Mouse (Mus musculus) spleen, adult 18-20 months (tissue): Measurements from ENCODE around the gene Tcte3.
"Not testable (repeated sequence)": the region's sequence is repeated elsewhere in the genome, so short reads cannot be mapped to it uniquely, and the experiment has no call there.

Experiments
- DNase-seq, 2 experiments: peaks; one replicate each; pipeline ENCODE4 v3.0.0; 2022; ENCODE audit warnings: mixed read lengths in 2 of 2

The Tcte3 gene

DNA sequence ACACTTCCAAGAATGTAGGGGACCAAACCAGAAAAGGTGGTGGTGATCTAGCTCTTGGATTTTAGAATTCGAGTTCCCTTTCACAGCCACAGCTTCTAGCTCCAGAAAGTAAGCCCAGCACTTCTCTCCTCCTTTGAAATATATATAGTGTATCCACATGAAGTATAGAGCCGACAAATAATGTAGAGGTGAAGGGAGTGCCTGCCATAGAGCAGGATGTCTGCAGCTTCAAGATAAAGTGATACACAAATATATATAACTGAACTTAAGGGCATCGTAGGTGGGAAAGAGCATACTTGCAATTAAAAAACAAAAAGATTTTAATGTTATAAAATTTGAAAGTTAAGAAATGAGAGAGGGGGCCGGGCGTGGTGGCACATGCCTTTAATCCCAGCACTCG lies 15.8 kb downstream of the Tcte3 start:
- DNase-seq, result not testable (repeated sequence)

DNA sequence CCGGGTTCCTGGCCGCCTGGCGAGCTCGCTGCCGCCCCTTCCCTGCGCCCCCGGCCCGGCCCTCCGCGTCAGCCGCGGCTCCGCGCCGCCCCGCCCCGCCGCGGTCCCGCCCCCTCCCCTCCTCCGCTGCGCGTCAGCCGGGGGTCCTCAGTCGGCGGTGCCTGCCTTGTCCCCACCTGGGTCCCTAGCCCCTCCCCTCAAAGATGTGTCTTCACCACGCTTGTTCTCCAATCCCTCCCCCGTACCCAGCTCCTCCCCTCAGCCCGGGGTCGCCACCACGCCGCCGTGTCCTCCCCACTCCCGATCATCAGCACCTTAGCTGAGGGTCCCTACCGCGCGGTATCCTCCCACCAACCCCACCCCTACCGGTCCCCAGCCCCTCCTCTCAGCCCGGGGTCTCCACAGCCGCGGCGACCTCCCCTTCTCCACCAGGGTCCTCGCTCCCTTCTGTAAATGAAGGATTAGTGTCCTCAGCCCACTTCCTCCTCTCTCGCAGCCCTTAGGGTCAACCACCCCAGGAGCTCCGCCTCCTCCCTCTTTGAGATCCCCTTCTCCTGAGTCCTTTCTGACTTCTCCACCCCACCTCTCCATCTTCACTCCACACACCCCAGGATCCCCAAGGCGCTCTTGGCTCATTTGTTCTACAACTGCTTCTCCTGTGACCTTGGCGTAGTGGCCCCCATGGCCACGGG lies 16.6 kb downstream of the Tcte3 start:
- not testable (repeated sequence) for DNase-seq

DNA sequence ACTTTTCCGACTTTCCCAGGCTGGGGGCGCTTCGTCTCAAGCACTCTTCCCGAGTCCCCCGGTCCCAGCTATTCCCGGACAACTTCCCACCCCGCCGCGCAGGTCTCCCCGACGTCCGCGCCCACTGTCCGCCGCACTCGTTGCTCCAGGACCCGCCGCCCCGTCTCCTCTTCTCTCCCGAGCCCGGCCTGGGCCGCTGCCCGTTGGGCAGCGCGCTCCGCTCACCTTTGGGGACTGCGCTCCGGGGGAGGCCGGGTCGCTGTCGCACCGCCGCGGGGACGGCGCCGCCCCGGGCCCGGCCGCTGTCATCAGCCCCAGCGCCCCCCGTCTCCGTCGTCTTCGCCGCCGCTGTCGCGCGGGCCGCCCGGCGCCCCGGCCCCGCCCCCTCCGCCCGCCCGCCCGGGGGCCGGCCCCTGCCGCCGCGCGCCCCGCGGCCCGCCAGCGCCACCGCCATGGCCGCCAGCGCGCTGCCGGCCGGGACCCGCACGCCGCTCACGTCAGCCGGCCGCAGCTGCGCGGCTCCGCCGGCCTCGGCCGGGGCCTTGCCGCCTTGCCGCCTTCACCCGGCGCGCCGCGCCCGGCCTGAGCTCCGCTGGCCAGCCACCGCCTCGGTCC lies 17.3 kb downstream of the Tcte3 start:
- not testable (repeated sequence) for DNase-seq

DNA sequence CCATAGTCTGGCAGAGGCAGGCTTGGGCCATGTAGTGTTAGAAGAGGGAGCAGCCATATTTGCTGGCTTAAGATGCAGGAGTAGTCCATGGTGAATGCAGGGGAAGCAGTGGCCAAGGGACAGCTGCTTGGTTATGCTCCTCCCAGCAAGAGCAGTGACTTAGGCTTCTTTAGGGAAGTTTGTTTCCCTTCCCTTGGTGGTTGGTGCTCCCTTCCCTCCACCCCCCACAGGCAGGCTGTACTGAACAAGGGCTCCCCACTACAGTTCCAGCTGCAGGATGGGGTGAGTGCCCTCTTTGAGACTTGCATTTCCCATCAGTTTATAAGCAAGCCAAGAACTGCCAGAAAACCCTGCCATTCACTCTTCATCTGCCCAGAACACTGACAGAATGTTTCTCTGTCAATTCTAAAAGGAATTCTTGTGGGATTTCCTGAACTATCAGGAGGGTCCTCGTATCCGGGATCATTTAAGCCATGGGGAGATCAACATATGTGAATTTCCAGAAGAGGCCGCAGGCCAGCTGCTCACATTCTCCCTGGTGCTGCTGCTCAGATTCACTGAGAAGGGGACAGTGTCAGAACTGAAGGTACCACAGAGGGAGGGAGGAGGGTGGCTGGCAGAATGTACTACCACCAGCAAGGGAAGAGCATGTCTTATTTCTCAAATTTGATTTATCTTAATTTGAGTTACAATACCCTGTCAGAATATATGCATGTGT lies 19.6 kb downstream of the Tcte3 start:
- DNase-seq, result peak; percentile 3 to 16

DNA sequence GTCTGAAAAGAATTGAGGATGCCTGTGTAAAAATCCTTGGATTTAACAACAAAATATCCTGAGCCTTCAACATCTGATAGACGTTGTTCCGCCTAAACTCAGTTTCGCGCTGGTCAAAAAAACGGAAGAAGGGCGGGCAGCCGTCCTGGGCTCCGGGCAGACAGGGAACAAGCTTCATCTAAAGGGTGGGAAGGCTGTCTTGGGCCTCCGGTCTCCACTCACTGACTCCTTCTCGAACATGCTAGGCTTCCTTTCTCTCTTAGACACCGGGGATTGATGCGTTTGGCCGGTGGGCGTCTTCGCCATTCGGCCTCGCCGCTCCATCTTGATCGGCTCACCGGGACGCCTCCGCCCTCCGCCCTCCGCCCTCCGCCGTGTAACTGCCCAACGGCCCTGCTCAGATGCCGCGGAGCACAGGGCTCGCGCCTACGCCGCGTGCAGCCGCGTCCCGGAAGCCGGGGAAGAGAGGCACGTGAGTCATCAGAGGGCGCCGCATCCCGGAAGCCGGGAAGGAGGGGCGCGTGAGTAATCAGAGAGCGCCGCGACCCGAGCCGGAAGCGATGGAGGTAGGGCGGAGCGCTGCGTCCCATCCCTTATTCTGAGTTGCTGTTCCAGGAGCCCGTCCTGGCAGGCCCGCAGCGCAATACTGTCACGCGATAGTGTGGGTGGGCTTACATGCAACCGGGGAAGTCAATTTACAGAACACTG lies 31.4 kb downstream of the Tcte3 start, which contains the start of gene Gm3435:
Gene Gm3435 (plus strand): TSS at position 471 of the 708 bp plus-strand sequence.
- DNase-seq, result not testable (repeated sequence)

DNA sequence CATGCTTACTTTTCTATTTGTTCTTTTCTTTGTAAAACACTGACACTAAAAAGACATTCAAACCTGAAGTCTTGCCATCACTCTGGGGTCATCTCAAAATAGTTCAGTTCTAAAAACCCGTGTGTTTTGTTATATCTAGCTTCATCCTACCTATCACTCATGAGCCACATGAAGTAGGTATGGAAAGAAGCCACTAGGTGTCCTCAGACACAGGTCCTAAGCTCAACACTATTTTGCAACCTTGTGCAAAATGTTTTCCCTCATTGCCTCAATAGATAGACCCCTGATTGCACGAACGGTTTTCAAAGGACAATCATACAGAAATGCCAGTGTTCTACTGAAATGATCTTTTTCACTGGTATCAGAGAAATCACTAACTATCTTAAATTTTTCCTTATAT lies 32.2 kb downstream of the Tcte3 start:
- DNase-seq, result not testable (repeated sequence)

DNA sequence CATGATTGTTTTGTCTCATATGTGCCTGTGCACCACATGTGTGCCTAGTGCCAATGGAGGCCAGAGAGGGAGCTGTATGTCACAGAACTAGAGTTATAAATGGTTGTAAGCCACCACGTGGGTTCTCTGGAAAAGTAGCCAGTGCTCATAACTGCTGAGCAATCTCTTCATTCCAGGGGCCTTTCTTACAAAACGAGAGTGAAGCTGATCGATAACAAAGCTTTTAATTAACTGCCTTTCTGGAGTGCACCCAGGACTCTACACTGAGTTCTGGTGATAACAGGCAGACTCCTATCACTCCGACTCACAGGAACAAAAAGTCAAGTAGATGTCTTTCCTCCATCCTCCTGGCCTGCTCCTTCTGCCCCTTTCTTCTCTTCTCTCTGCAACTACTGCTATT lies 41.2 kb downstream of the Tcte3 start:
- DNase-seq, result not testable (repeated sequence)

DNA sequence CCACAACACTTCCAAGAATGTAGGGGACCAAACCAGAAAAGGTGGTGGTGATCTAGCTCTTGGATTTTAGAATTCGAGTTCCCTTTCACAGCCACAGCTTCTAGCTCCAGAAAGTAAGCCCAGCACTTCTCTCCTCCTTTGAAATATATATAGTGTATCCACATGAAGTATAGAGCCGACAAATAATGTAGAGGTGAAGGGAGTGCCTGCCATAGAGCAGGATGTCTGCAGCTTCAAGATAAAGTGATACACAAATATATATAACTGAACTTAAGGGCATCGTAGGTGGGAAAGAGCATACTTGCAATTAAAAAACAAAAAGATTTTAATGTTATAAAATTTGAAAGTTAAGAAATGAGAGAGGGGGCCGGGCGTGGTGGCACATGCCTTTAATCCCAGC lies 47.1 kb downstream of the Tcte3 start:
- not testable (repeated sequence) for DNase-seq

DNA sequence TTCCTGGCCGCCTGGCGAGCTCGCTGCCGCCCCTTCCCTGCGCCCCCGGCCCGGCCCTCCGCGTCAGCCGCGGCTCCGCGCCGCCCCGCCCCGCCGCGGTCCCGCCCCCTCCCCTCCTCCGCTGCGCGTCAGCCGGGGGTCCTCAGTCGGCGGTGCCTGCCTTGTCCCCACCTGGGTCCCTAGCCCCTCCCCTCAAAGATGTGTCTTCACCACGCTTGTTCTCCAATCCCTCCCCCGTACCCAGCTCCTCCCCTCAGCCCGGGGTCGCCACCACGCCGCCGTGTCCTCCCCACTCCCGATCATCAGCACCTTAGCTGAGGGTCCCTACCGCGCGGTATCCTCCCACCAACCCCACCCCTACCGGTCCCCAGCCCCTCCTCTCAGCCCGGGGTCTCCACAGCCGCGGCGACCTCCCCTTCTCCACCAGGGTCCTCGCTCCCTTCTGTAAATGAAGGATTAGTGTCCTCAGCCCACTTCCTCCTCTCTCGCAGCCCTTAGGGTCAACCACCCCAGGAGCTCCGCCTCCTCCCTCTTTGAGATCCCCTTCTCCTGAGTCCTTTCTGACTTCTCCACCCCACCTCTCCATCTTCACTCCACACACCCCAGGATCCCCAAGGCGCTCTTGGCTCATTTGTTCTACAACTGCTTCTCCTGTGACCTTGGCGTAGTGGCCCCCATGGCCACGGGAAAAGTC lies 48.0 kb downstream of the Tcte3 start:
- DNase-seq, result not testable (repeated sequence)

DNA sequence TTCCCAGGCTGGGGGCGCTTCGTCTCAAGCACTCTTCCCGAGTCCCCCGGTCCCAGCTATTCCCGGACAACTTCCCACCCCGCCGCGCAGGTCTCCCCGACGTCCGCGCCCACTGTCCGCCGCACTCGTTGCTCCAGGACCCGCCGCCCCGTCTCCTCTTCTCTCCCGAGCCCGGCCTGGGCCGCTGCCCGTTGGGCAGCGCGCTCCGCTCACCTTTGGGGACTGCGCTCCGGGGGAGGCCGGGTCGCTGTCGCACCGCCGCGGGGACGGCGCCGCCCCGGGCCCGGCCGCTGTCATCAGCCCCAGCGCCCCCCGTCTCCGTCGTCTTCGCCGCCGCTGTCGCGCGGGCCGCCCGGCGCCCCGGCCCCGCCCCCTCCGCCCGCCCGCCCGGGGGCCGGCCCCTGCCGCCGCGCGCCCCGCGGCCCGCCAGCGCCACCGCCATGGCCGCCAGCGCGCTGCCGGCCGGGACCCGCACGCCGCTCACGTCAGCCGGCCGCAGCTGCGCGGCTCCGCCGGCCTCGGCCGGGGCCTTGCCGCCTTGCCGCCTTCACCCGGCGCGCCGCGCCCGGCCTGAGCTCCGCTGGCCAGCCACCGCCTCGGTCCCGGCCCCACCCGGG lies 48.7 kb downstream of the Tcte3 start:
- DNase-seq, result not testable (repeated sequence)

DNA sequence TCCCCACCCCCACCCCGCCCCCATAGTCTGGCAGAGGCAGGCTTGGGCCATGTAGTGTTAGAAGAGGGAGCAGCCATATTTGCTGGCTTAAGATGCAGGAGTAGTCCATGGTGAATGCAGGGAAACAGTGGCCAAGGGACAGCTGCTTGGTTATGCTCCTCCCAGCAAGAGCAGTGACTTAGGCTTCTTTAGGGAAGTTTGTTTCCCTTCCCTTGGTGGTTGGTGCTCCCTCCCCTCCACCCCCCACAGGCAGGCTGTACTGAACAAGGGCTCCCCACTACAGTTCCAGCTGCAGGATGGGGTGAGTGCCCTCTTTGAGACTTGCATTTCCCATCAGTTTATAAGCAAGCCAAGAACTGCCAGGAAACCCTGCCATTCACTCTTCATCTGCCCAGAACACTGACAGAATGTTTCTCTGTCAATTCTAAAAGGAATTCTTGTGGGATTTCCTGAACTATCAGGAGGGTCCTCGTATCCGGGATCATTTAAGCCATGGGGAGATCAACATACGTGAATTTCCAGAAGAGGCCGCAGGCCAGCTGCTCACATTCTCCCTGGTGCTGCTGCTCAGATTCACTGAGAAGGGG lies 51.1 kb downstream of the Tcte3 start:
- peak in 1 of 2 experiments; percentile 1 for DNase-seq

DNA sequence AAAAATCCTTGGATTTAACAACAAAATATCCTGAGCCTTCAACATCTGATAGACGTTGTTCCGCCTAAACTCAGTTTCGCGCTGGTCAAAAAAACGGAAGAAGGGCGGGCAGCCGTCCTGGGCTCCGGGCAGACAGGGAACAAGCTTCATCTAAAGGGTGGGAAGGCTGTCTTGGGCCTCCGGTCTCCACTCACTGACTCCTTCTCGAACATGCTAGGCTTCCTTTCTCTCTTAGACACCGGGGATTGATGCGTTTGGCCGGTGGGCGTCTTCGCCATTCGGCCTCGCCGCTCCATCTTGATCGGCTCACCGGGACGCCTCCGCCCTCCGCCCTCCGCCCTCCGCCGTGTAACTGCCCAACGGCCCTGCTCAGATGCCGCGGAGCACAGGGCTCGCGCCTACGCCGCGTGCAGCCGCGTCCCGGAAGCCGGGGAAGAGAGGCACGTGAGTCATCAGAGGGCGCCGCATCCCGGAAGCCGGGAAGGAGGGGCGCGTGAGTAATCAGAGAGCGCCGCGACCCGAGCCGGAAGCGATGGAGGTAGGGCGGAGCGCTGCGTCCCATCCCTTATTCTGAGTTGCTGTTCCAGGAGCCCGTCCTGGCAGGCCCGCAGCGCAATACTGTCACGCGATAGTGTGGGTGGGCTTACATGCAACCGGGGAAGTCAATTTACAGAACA lies 62.8 kb downstream of the Tcte3 start, which contains the start of the genes 9030025P20Rik and Gm3417:
Gene 9030025P20Rik (plus strand): TSS at position 107 of the 677 bp plus-strand sequence.
Gene Gm3417 (minus strand): TSS at position 429 of the 677 bp plus-strand sequence.
- not testable (repeated sequence) for DNase-seq

DNA sequence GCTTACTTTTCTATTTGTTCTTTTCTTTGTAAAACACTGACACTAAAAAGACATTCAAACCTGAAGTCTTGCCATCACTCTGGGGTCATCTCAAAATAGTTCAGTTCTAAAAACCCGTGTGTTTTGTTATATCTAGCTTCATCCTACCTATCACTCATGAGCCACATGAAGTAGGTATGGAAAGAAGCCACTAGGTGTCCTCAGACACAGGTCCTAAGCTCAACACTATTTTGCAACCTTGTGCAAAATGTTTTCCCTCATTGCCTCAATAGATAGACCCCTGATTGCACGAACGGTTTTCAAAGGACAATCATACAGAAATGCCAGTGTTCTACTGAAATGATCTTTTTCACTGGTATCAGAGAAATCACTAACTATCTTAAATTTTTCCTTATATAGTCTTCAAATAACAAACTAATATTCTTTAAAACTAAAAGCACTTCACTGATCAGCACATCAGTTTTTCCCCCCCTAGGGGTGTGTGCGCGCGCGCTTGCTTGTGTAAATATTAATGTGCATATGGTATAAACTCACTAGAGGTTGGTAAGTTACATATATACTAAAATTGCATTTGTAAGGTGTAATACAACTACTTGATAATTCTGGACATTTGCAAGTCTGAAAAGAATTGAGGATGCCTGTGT lies 63.4 kb downstream of the Tcte3 start:
- DNase-seq, result not testable (repeated sequence)
